ENCODE assay signal across 9 mouse cellular contexts in the genomic region with DNA sequence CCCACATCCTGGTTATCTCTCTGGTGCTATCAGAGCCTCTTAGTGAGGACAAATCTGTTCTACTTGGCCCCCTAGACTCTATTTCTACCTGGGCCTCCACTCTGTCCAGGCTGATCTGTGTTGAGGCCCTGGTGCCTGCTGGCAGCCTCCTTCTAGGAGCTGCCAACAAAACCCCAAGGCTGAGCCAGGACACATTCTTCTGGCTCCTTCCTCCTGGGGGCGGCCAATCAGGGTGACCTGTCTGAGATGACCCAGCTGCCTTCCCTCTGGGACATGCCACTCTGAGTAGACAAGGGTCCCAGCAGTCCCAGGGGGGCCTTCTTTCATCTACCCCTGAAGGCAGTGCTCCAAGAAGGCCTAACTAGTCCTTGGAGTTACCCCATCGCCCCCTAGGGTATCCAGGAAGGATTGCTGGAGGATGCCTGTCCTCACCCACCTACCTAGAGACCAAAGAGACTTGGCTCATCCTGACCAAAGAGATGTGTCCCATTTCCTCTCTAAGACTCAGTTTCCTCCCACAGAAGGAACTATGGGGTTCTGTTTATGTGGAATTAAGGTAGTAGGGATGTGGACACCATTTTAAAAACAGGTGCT. TPM values are rescaled to one million over a fixed set of nuclear protein-coding genes. Genes with fewer than 3 reads are reported as not detected.
DNase-seq lines count a peak whose midpoint lies in the region; ATAC-seq and TF ChIP-seq lines count a peak whose summit lies in the region.
"Had no signal": no experiment of that assay in that cellular context is flagged by ENCODE, and none has a peak within 500 bp of the region (broad histone marks: within the 10 kb centered on the region; RNA-seq: fewer than 3 reads in every experiment).

No protein-coding gene starts in this region.

- ATAC-seq in lung, embryonic 14.5 days (ENCODE audit: insufficient read depth), result no peak
- ATAC-seq in megakaryocyte, adult 5-6 weeks (ENCODE audit: poor library complexity, severe bottlenecking), result no peak

- peaks cover 7% of the 10 kb centered on the region for H3K36me3 ChIP-seq in E14TG2a.4 (ENCODE audit: insufficient read depth, low read length)
- no peaks in the 10 kb centered on the region for H3K36me3 ChIP-seq in lung, embryonic 14.5 days (ENCODE audit: insufficient read depth)
- H3K36me3 ChIP-seq: embryonic facial prominence, embryonic 12.5 days had no signal

- H3K4me3 ChIP-seq in E14TG2a.4 (replicated peaks; ENCODE audit: low read length), result no peak overlapping the region
- no peak overlapping the region for H3K4me3 ChIP-seq in bone marrow, adult 2 months (replicated peaks; ENCODE audit: control insufficient read depth, low read depth, low read length)
- H3K4me3 ChIP-seq in lung, embryonic 14.5 days (ENCODE audit: low read depth, low read length), result no peak overlapping the region
- H3K4me3 ChIP-seq: embryonic facial prominence, embryonic 12.5 days; neural tube, embryonic 15.5 days had no signal

- DNase-seq in kidney, adult 18-20 months, result peak; percentile 9
- no peak for DNase-seq in kidney, postnatal 10 days
- DNase-seq in lung, embryonic 14.5 days, result peak; percentile 13
- no peak for DNase-seq in right cerebral cortex, postnatal 36 days (ENCODE audit: low spot score in 2 of 2)

- H3K27ac ChIP-seq in bone marrow, adult 2 months (ENCODE audit: control insufficient read depth, insufficient read depth, low read depth, low read length, poor library complexity), result peak overlapping the region; percentile 22; the same call in 1 of the 2 replicates
- H3K27ac ChIP-seq in lung, embryonic 14.5 days (ENCODE audit: low read depth), result no peak overlapping the region
- H3K27ac ChIP-seq: embryonic facial prominence, embryonic 12.5 days; neural tube, embryonic 15.5 days had no signal

- TF ChIP-seq POLR2A in bone marrow, adult 2 months (IDR thresholded peaks at IDR 0.05; ENCODE audit: borderline replicate concordance, control insufficient read depth, low read depth, low read length), result no peak

- no peaks in the 10 kb centered on the region for H3K27me3 ChIP-seq in E14TG2a.4 (ENCODE audit: insufficient read depth, low read length)
- H3K27me3 ChIP-seq in lung, embryonic 14.5 days (ENCODE audit: insufficient read depth, low read length), result no peaks in the 10 kb centered on the region

- H3K4me1 ChIP-seq in E14TG2a.4 (replicated peaks; ENCODE audit: low read depth, low read length), result peaks cover 39% of the 10 kb centered on the region
- peaks cover 9% of the 10 kb centered on the region for H3K4me1 ChIP-seq in bone marrow, adult 2 months (ENCODE audit: control insufficient read depth, insufficient read depth, low read length)
- H3K4me1 ChIP-seq in lung, embryonic 14.5 days (ENCODE audit: insufficient read depth), result peaks cover 15% of the 10 kb centered on the region

- no peak overlapping the region for H3K9ac ChIP-seq in lung, embryonic 14.5 days
- H3K9ac ChIP-seq: embryonic facial prominence, embryonic 12.5 days; neural tube, embryonic 15.5 days had no signal

- peak; percentile 35 for TF ChIP-seq CTCF in E14TG2a.4 (conservative IDR thresholded peaks at IDR 0.05; ENCODE audit: low read length)
- TF ChIP-seq CTCF in bone marrow, adult 2 months (IDR thresholded peaks at IDR 0.05; ENCODE audit: control insufficient read depth, insufficient read depth, low read length), result no peak
- 0 out of 2 replicates have a peak, but pooled peaks have one; percentile 23 for TF ChIP-seq CTCF in lung, embryonic 14.5 days (IDR thresholded peaks at IDR 0.05; ENCODE audit: low read depth)

- 21% methylated on average over 2 of the region's 2 CpGs for WGBS in bone marrow, adult 2 months
- 42% methylated on average over 2 of the region's 2 CpGs for WGBS in lung, embryonic 14.5 days

- no peak overlapping the region for H3K4me2 ChIP-seq in lung, embryonic 14.5 days
- H3K4me2 ChIP-seq: embryonic facial prominence, embryonic 12.5 days; neural tube, embryonic 15.5 days had no signal

- H3K9me3 ChIP-seq in E14TG2a.4 (ENCODE audit: low read length), result peaks cover 8% of the 10 kb centered on the region; the same call in 1 of the 2 replicates
- H3K9me3 ChIP-seq in lung, embryonic 14.5 days (ENCODE audit: low read depth, low read length), result no peaks in the 10 kb centered on the region
- H3K9me3 ChIP-seq: embryonic facial prominence, embryonic 12.5 days; neural tube, embryonic 15.5 days had no signal

RNA-seq across cellular contexts. Expression of a gene that starts 47.6 kb away (rescaled TPM):
- polyA plus RNA-seq in bone marrow, adult 2 months (2011; ENCODE audit: insufficient read depth, insufficient read length, low replicate concordance, missing spikeins), result 24.6 and 30.8 TPM in 2 replicates
- polyA plus RNA-seq in lung, embryonic 14.5 days (2014; fragmentation: Nextera tagmentation; extraction: Ambion mirVana), result 25.0 and 26.1 TPM in 2 replicates
- 18.2 and 21.0 TPM in 2 replicates for total RNA-seq in megakaryocyte, adult 5-6 weeks (2015)
- 41.8 and 54.2 TPM in 2 replicates for total RNA-seq in megakaryocyte, adult 5-6 weeks (2017)

RNA-seq across cellular contexts. Expression of a gene that starts 53.3 kb away (rescaled TPM):
- 2.8 and 3.7 TPM in 2 replicates for polyA plus RNA-seq in bone marrow, adult 2 months (2011; ENCODE audit: insufficient read depth, insufficient read length, low replicate concordance, missing spikeins)
- polyA plus RNA-seq in lung, embryonic 14.5 days (2014; fragmentation: Nextera tagmentation; extraction: Ambion mirVana), result 0.84 and 1.9 TPM in 2 replicates
- not detected in 2 replicates for total RNA-seq in megakaryocyte, adult 5-6 weeks (2015)
- total RNA-seq in megakaryocyte, adult 5-6 weeks (2017), result not detected in 2 replicates

Comparison
In these comparisons a context has a peak if more than half of its experiments do, and no peak if none do; other contexts are left out.
1. DNase-seq: peak in kidney, adult 18-20 months (single experiment) and lung, embryonic 14.5 days (single experiment); none in kidney, postnatal 10 days (single experiment) and right cerebral cortex, postnatal 36 days (0 of 2).